Mouse (Mus musculus): ENCODE results near the gene Mpped2.

GRCm38 (mm10) chr2:106735792-106736359 is 42.8 kb downstream of the Mpped2 start:
- no peak for TF ChIP-seq CTCF (IDR thresholded peaks at IDR 0.05; ENCODE audit: low read depth)
- no peak for TF ChIP-seq EP300 (IDR thresholded peaks at IDR 0.05; ENCODE audit: low read depth)

All from liver, postnatal 0 days (tissue).